Mouse (Mus musculus) adrenal gland, adult 2 months (tissue): ENCODE results near the gene Enox1. TPM values are rescaled to one million over a fixed set of nuclear protein-coding genes. Genes with fewer than 3 reads are reported as not detected.
"Not testable (repeated sequence)": the region's sequence is repeated elsewhere in the genome, so short reads cannot be mapped to it uniquely, and the experiment has no call there.

ENCODE experiments used
- DNase-seq: peaks from one replicate; pipeline ENCODE4 v3.0.0; 2021
- polyA plus RNA-seq: library from polyadenylated mRNA; depleted of rRNA; stranded (reverse); fragments of >200 nt; gene quantifications from 2 replicates; pipeline ENCODE4 v1.2.3, GENCODE M21; 2012
- total RNA-seq, 2 experiments: library from RNA; stranded (reverse); gene quantifications; 2 replicates each; pipeline ENCODE4 v1.2.3; 2021

Gene Enox1
- total and polyA plus RNA-seq, 3 experiments, result 1.7 to 3.5 (median 2.1) TPM

DNA sequence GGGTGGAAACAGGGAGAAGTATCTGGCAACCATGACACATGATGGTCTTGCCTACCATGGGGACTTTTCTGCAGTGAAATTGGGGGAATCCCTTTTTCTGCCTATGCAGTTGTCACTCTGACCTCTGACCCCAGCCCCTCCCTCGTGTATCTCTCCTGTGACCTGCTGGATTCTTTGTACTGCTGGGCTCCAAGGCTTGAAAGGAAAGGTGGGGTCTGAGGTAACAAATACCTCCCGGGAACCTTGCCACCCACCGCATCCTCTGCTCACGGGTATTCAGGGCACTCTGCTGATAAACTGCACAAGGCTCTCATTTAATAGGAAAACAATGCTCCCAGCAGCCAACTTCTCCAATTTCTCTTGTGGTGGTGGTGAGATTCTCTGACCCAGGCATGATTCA is 361.5 kb downstream of the Enox1 start:
- DNase-seq, result no peak

- DNase-seq, result no peak
Measured at GRCm38 (mm10) chr14:77518941-77519695, 362.6 kb downstream of the Enox1 start.

GRCm38 (mm10) chr14:77519701-77520100 is 363.1 kb downstream of the Enox1 start:
- no peak for DNase-seq

GRCm38 (mm10) chr14:77524303-77524702 is 367.7 kb downstream of the Enox1 start:
- DNase-seq, result no peak

- DNase-seq, result no peak
Measured at GRCm38 (mm10) chr14:77526262-77526661, 369.7 kb downstream of the Enox1 start.

DNA sequence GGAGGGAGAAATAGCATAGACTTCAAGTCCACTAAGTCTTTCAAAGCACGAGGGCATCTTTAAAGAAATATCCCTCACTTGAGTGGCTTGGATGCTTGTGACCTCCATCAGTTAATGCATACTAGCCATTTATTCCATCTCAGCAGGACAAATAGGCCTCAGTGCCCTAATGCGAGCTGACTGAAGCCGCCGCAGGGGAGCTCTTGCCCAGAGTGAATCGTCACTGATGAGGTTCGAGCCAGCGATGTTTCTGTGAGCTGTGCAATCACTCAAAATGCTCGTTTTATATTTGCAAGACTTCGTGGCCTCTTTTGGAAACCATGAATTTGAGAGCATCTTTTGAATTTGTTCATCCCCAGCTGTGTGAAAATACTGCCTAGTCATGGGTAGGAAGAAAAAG is 372.6 kb downstream of the Enox1 start:
- DNase-seq, result no peak

GRCm38 (mm10) chr14:77529621-77530020 is 373.1 kb downstream of the Enox1 start:
- no peak for DNase-seq

DNA sequence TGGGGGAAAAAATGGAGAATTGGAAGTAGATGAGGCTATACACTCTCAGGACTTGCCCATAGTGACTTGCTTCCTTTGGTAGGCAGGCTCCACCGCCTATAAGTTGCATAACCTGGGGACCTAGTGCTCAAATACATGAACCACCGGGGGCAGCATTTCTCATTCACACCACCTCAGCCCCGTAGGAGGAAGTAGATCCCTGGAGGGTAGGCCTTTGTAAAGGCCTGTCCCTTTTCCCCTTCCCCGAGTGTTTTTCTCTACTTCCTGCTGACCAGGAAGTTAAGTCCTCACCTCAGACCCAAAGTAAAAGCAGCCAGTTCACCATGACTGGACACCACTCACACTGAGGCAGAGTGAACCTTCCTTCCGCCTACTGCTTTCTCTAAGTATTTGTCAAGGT is 377.1 kb downstream of the Enox1 start:
- DNase-seq, result no peak

- no peak for DNase-seq
Measured at GRCm38 (mm10) chr14:77534120-77534519, 377.6 kb downstream of the Enox1 start.

DNA sequence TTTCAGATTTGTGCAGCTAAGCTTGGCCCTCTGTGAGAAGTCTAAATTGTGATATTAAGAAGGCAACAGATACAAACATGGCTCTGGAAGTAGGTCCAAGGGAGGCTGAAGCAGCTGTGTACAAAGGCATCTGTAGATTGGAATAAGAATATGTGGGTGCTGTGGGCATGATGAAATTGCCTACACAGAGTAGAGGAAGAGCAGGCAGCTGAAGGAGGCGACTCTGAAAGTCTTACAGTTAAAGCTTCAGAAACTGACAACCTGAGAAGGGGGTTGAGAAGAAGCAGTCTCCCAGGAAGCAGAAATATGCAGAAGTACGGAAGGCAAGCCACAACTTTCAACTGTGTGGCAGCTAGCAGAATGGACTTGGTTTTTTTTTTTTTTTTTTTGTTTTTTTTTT is 380.0 kb downstream of the Enox1 start:
- DNase-seq, result no peak

- not testable (repeated sequence) for DNase-seq
Measured at GRCm38 (mm10) chr14:77539563-77539962, 383.0 kb downstream of the Enox1 start.

- DNase-seq, result no peak
Measured at GRCm38 (mm10) chr14:77541925-77542324, 385.4 kb downstream of the Enox1 start.

DNA sequence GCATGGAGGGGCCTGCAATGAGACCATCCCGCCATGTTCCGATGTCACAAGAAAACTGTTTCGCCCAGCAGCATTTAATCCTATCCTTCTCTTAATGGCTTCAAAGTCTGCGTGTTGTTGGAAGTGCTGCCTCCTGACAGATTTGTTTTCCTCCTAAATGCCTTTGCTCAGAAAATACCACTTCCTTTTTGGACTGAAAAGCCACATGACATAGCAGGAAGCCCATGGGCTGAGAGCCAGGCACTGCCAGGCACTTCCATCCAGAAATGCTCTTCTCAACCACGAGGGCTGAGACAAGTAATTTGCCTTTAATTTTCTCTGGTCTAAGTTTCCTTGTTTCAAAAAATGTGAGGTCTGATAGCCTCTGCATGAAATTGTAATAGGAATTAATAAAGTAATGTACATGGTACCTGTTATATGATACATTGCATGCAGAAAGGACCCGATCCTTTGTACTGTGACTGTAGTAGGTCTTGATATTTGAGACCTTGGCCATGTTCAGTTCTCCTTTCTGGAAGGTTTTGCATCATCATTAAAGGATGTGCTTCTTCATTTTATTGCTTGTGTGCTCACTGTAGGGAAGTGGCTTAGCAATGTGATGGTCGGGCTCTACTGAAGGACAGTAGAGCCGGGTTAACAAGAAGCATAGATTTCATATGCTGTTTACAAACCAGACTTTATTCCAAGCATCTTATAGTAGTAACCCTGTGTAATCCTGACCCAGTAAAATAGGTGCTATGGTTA is 390.1 kb downstream of the Enox1 start:
- DNase-seq, result no peak

GRCm38 (mm10) chr14:77547351-77547750 is 390.8 kb downstream of the Enox1 start:
- no peak for DNase-seq

DNA sequence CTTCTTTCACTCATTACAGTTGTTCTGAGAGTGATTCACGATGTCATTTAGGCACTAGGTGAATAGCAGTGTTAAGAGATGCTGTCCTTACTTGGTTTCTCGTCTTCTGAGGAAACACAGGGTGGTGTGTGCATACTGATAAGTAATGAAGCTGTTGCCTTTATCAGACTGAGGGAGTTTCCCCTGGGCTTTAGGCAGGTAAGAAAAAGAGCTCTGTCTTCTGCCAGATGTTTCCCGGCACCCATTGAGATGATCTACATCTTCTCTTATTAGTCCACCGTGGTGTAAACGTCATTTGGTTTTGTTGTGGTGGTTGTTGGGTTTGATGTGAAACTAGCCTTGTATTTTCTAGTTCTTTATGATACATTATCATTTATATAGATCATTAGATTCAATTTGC is 392.4 kb downstream of the Enox1 start:
- DNase-seq, result no peak

DNA sequence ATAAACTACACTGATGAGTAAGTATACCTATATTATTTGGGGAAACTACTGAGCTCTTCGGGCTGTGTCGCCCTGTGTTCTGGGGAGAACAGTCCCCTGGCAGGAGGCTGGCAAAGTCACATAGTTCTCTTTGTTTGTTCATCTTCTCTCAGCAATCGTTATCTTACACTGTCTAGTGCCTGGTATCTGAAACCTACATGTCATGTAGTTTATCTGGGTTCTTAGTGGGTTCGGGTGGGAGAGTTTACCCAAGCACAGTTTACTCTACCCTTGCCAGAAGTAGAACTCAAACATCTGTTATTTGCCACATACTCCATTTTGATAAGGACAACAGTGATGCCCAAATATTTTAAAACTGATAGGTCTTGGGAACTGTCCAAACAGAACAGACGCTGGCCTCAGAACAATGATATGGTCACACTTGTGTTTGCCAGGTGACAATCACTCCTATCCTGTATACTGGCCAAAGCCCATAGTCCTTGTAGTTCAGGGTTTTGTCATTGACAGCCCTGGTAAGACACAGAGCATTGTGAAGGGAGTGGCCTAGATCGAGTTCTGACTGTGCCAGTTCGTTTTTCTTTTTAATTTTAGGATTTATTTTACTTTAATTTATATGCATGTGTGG is 401.0 kb downstream of the Enox1 start:
- no peak for DNase-seq

DNA sequence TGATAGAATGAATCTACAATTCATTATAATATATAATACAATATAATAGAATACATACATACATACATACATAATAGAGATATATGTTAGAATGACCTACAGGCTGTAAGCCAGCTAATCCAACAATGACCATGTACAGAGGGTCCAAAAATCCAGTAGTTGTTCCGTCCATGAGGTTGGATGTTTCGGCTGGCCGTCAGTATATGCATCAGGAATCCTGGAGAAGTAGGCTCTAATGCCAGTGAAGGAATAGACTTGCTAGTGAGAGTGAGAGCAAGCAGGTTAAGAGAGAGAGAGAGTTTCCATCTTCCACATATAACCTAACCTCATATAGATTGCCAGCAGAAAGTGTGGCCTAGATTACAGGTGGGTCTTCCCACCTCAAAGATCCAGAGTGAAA is 402.3 kb downstream of the Enox1 start:
- DNase-seq, result no peak

GRCm38 (mm10) chr14:77559792-77560191 is 403.2 kb downstream of the Enox1 start:
- no peak for DNase-seq

DNA sequence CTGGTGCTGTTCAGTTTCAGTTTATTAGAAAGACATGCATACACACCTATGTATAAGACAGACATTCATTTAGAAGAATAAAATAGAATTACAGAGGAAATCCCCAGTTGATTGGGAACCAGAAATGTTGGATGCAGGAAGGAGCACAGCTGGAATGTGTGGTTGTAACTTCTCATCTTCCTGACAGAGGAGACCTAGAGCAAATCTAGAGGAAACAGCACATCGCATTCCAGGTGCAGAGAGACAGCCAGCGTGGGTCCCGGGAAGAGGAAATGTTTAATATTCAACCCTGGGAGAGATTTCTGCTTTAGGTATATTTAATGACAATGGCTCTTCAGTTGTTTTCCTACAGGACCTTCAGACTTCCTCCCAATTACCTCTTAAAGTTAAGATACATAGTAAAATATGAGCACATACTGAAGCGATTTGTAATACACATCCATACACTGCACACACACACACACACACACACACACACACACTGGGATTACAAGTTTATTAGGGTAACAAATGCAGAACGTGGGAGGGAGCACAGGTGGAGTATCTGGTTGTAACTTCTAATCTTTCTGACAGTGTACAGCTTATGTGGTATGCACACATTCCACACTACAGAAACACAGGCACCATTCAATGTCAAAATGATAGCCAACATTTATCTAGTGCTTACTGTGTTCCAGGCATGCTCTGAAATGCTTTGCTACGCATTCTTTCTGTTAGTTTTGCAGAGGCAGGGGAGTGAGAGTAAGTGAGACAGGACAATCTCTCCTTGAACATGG is 405.4 kb downstream of the Enox1 start:
- DNase-seq, result no peak

GRCm38 (mm10) chr14:77563922-77564321 is 407.4 kb downstream of the Enox1 start:
- DNase-seq, result no peak

DNA sequence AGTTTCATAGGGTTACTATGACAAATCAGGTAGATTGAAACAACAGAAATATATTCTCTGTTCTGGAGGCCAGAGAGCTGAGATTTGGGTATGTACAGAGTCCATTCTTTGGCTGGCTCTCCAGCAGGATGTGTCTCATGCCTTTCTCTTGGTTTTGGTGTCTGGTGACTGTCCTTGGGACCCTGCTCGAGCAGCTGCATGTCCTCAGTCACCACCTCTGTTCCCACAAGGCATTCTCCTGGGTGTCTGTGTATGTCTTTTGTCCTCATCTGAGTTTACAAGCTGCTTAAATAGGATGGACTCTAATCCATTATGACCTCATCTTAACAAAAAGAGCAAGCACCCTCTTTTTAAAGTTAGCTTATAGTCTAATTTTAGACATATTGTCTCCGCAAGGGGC is 410.6 kb downstream of the Enox1 start:
- DNase-seq, result no peak

DNA sequence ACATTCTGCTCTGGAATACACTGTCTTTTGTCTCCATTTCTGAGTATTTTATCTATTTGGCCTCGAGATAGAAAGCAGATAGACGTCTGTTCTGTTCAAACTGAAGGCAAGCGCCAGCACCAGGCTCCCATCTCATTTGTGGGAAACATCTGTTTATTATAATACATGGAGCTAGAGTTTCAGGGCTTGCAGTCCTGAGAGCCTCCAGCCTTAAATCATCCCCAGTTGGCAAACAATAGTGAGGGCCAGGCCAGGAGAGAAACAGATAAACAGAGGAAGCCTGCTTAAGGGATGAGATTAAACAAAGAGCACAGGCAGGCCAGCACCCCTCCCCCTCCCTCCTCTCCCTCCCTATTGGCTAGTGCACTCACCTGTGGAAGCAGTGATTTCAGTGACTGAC is 417.9 kb downstream of the Enox1 start:
- DNase-seq, result no peak
